Mouse (Mus musculus) bone marrow macrophage, adult 2 months (primary cell): ENCODE data around the gene Zbed4.

ENCODE experiments used
- CTCF ChIP-seq: IDR thresholded peaks from 2 replicates; pipeline ENCODE4 v1.5.1; 2012; ENCODE audit warnings: low read depth, mild to moderate bottlenecking, low read length, moderate library complexity
- POLR2A ChIP-seq: IDR thresholded peaks from 2 replicates; pipeline ENCODE4 v1.6.1; 2012; ENCODE audit warnings: mild to moderate bottlenecking, low read depth, low read length, borderline replicate concordance

GRCm38 (mm10) chr15:88730717-88731116, 20.7 kb upstream of the Zbed4 start:
- TF ChIP-seq POLR2A (no peak), CTCF (no peak)
